Mouse (Mus musculus): ENCODE results near the gene Mcu.

DNA sequence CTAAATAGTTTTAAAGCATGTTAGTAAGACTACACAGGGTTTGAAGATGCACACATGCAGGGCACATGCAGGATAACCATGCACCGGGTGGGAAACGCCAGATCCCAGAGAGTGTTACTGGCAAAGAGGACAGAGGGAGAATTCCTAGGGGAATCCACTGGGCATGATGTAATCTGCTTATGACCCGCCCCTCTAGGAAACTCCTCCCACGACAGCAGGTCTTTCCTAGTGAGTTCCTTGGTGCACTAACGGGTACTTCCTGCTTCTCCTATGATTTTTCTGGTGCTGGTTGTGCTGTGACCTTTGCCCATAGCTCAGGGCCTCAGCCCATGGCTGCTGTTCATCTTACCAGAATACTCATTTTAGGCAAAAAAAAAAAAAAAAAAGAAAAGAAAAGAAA is 12.6 kb downstream of the Mcu start:
- no peak for TF ChIP-seq CTCF (IDR thresholded peaks at IDR 0.05; ENCODE audit: borderline replicate concordance, insufficient read depth, low read length)
- TF ChIP-seq POLR2A (IDR thresholded peaks at IDR 0.05; ENCODE audit: low read depth, low read length): no peak
